Mouse (Mus musculus) spleen, postnatal 10 days (tissue): Measurements from ENCODE around the gene Hnrnpm.
"Not testable (repeated sequence)": the region's sequence is repeated elsewhere in the genome, so short reads cannot be mapped to it uniquely, and the experiment has no call there.

Experiments
- DNase-seq, 2 experiments: peaks; one replicate each; pipeline ENCODE4 v3.0.0; 2021 to 2022; ENCODE audit warnings: low spot score in 2 of 2

The Hnrnpm gene

DNA sequence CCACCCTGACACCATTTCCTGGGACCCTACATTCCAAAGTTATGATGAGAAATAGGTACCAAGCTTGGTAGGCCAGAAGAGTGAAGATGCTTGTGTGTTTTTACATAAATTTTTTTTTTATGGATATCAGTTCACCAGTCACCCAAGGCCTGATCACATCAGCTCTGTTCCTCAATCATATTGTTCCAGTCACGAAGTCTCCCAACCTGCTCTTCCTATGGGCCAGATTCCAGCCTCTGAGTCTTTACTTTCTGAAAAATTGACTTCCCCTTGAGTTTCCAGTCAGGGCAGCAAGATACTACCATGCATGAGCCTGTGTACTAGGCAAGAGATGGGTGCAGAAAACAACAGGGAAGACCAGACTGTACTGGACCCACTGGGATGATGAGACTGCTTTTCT lies at the start of gene Hnrnpm:
Gene Hnrnpm, minus strand, starts transcription at position 101 of the 400 bp plus-strand sequence.
- no peak for DNase-seq

DNA sequence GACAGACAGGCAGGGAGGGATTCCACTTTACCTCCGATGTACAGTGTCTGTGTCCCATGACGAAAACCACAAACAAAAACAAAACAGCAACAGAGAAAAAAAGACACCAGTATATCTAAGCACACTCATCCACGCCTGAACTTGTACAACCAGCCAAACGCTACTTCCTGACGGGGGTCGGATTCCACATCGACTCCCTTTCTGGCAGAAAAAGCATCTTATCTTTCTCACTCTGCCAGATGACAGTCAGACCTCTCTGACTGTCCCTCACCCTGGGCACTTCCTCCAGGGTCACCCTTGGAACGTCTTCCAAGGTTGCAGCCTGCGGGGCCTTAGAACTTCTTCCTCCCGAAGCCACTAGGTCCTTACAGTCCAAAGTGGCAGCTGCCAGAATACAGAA lies 46.9 kb upstream of the Hnrnpm start:
- not testable (repeated sequence) for DNase-seq

DNA sequence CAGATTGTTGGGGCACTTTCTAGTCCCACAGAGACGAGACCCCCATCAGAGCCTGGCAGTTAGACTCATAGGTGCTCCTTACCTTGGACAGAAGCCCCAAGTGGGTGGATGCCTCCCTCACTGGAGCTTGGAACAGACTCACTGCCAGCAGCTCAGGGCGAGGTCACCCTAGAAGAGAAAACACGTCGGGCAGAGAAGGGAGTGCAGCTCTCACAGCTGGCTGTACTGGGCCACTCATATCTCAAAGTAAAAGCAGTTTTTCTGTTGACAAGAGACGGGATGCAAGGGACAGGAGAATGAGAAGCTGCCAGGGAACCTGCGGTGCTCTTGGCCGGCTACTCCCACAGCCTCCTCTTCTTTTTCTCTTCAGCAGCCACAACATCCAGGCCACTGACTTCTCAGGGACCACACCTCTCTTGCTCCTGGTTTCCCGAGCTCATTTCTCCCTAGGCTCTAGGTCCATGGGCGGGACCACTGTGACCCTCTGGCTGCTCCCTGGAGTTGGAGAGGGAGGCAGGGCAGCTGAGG lies 46.0 kb upstream of the Hnrnpm start:
- not testable (repeated sequence) for DNase-seq

DNA sequence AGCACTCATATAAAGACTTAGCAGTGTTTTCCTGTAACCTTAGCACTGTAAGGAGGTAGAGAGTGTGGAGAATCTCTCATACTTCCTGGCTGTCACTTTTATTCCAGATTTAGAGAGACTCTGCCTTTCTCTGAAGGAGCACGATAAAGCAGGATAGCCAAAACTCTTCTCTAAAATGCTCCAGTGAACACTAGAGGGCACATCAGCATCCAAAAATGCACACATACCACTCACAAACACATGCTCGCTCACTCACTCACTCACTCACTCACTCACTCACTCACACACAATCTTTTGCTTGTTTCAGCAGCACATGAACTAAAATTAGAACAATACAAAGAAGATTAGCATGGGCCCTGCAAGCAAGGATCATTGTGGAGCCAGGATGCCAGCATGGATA lies 42.6 kb upstream of the Hnrnpm start:
- no peak for DNase-seq

DNA sequence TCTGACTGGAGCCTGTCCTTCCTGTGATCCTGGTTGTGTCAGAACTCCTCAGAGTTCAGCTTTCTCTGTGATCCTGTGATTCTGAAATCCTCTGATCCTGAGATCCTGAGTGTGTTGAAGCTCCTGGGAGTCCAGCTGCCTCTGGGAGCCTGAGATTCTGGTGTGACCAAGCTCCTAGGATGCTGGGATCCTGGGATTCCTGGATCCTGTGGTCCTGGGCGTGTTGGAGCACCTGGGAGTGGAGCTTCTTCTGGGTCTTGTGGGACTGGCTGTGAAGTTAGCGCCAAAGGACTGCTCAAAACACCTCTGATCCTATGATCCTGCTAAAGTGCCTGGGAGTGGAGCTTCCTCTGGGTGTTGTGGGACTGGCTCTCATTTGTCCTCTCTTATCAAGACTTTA lies 41.7 kb upstream of the Hnrnpm start:
- no peak for DNase-seq

DNA sequence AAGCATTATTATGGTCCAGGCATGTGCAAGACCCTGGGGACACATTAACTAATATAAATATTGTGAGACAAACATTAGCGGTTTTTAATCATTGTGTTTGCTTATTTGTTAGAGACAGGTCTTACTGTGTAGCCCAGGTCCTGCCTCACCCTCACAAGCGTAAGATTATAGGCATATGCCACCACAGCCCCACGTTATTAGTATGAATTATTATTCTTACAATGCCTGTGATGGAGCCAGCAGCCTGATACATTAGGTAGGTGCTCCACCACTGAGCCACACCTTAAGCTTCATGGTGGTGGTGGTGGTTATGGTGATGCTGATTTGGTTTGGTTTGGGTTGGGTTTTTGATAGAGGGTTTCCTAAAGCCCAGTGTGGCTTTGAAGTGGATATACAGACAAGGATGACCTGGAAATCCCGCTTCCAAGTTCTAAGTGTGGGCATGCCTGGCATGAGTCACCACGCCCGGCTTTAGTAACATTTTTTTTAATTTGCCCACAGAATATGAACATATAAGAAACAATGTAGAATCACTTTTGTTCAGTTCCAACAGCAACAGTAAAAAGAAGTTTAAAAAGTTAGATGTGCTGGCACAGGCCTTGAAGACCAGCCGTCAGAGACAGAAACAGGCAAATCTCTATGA lies 33.2 kb upstream of the Hnrnpm start:
- no peak for DNase-seq

DNA sequence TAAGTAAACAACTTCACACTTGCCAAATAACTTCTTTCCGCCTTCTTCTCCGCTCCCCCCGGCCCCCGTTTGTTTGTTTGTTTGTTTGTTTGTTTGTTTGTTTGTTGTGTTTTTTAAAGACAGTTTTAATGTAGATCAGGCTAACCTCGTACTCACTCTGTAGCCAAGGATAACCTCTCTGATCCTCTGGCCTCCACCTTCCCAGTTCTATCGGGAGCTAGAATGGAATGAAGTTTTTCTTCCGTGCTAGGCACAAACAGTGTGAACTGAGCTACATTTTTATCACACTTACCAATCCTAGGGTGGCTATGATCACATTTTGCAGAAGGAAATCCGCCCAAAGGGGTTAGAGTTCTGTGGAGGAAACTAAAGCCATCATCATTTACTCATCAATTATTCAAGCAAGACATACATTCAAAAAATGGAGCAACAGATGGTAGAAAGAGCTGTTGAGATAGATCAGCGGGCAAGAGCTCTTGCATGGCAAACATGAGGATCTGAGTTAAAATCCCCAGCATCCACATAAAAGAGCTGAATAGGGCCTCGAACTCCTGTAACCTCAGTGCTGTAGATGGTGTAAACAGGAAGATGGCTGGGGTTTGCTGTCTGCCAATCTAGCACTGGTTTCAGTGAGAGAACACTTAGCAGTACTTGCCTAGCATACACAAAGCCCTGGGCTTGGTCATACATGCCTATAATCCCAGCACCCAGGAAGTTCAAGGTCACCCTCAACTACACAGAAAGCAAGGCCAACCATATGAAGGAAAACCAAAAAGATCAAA lies 32.5 kb upstream of the Hnrnpm start:
- DNase-seq = no peak

DNA sequence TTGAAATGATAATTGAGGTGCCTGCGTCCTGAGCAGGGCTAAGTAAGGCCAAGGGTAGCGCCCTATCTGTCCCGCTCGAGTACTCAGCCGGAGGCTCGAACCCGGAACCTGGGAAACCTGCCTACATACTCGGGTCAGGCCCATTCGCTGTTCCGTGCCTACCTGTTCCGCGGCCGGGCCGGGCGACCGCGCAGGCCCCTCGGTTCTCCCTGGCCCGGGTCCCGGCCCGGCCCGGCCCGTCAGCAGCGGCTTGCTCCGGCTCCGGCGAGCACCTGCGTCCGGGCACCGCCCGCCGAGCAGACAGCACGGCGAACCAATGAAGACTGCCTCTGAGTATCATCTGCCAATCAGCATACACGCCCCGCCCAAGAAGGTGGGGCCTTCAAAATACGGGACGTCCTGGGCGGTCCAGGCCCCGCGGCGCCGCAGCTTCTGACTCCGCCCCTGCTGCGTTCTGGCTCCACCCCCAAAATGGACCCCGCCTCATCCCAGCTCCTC lies 31.8 kb upstream of the Hnrnpm start, which contains the start of gene March2:
Gene March2, minus strand, starts transcription at position 287 of the 498 bp plus-strand sequence.
- DNase-seq = peak; percentile 99

GRCm38 (mm10) chr17:33717982-33718381 lies 31.3 kb upstream of the Hnrnpm start:
- DNase-seq = no peak

- DNase-seq = peak in 1 of 2 experiments; percentile 40
Observed at GRCm38 (mm10) chr17:33717246-33717645, 30.6 kb upstream of the Hnrnpm start.

DNA sequence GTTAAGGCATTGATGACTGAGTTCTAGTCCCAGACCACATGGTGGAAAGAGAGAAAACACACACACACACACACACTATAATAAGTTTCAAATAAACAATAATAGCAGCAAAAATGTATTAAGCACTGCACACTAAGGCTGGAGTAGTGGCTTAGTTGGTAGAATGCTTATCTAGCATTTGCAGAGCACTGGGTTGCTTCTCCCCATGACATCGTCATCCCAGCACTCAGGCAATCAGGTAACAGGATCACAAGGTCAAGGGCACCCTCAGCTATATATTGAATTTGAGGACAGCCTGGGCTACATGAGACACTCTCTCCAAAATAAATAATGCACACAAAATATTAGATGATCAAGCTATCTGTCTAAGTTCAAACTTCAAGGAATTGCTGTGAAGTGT lies 28.1 kb upstream of the Hnrnpm start:
- DNase-seq = peak in 1 of 2 experiments; percentile 28

DNA sequence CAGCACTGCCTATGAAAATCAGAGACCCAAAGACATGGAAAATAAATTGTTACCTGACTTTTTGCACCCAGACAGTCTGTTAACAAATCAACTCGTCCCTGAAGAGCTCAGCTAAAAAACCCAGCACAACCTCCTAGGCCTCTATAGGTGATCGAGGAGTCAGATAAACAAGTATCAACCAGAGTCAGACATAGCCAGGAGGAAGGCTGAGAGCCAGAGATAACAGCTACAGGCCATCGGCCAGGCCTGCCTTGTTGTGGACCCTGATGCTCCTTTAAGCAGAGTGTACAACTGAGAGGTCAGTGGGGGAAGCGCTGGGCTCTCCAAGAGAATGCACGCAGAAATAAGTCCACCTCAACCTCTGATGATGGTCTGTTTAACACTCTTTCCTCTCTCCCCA lies 26.6 kb upstream of the Hnrnpm start:
- peak; percentile 58 to 73 for DNase-seq

- no peak for DNase-seq
Observed at GRCm38 (mm10) chr17:33709834-33710233, 23.2 kb upstream of the Hnrnpm start.

- DNase-seq = no peak
Observed at GRCm38 (mm10) chr17:33703091-33703490, 16.4 kb upstream of the Hnrnpm start.

DNA sequence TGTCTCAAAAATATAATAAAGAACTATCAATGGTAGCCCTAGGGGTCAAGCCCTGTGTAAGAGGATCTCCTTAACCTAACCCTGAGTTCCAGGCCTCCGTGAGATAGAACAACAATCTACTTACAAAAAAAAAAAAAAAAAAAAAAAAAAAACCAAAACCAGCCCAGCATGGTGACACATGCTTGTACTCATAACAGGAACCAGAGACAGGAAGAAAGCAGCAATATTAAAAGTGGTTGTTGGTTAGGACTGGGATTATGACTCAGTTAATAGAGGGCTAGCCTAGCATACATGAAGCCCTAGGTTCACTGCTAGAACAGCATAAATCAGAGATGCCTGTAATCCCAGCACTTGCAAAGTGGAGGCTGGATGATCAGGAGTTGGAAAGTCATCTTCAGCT lies 15.5 kb upstream of the Hnrnpm start:
- DNase-seq = no peak

- DNase-seq = no peak
Observed at GRCm38 (mm10) chr17:33695471-33695870, 8.8 kb upstream of the Hnrnpm start.

- DNase-seq = peak; percentile 97 to 100
Observed at GRCm38 (mm10) chr17:33685249-33685653, 1.4 kb downstream of the Hnrnpm start.

- DNase-seq = peak; percentile 63 to 79
Observed at GRCm38 (mm10) chr17:33684671-33685231, 1.9 kb downstream of the Hnrnpm start.

DNA sequence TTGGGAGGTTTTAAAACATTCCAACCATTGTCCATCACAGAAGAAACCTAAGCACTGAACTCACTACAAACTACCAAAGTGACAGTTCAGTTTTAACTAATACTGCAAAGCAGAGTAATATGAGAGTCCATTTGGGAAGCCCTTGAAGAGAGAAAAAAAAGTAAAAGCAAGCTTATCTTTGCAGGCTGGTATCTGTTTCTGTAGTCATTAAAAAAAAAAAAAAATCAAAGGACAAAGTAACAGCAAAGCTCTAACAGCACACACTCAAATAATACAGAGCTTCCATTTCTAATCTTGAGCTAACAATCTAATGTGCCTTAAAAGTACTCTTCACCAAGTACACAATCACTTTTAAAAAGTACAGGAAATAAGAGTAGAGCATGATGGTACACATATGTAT lies 4.9 kb downstream of the Hnrnpm start:
- no peak for DNase-seq

- DNase-seq = no peak
Observed at GRCm38 (mm10) chr17:33678771-33679170, 7.9 kb downstream of the Hnrnpm start.

GRCm38 (mm10) chr17:33676086-33676485 lies 10.6 kb downstream of the Hnrnpm start:
- DNase-seq = no peak

- DNase-seq = no peak
Observed at GRCm38 (mm10) chr17:33675452-33675851, 11.2 kb downstream of the Hnrnpm start.
